Mouse (Mus musculus): ENCODE data around the gene Ifi47.

The Ifi47 gene

DNA sequence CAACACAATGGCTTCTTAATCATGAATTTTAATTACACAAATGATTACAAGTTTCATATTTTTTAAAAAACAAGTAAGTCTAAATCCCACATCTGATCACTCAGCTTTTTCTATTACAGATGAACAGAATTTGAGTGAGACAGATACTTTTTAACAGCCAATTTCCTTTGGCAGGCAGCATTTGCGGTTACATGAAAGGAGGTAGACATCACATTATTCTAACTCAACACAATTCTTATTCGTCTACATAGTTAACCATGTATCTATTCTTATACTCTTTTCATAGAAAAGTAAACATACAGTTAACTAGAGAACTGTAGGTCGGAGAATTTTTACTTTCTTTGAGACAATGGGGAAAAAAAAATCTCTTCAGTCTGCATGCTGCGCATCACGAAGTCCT, 14.2 kb downstream of the Ifi47 start:
- DNase-seq, result no peak

DNA sequence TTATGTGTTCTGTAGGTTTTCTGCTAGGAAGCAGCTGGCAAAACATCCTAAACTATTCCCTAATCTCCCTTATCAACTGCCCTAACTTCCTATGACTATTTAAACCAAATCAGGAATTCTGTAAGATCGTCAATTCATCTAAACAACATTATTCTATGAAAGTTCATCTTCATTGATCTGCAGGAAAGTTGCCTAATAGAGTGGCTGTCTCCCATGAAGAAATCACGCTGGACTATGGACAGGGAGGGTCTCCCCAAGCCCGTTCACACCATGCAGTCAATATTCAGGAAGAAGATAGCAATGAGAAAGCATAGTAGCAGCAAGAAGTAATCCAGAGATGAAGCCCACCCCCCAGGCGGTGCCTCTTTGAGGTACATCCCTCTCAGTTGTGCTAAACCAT, 14.8 kb downstream of the Ifi47 start:
- no peak for DNase-seq

DNA sequence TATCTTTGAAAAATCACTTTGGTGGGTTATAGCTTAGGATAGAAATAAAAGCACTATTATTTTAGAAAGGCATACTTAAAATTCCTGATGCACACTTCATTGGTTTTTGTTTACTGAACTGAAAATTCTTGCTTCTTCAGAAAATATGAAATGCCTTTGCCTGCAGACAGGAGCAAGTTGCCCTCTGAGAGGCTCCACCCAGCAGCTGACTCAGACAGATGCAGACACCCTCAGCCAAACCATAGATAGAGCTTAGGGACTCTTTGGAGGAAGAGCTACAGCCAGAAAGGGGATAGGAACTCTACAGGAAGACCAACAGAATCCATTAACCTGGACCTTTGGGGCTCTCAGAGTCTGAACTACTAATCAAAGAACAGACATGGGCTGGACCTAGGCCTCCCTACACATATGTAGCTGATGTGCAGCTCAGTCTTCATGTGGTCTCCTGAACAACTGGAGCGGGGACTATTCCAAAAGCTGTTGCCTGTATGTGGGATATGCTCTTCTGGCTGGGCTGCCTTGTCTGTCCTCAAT, 15.7 kb downstream of the Ifi47 start:
- DNase-seq, result no peak

DNA sequence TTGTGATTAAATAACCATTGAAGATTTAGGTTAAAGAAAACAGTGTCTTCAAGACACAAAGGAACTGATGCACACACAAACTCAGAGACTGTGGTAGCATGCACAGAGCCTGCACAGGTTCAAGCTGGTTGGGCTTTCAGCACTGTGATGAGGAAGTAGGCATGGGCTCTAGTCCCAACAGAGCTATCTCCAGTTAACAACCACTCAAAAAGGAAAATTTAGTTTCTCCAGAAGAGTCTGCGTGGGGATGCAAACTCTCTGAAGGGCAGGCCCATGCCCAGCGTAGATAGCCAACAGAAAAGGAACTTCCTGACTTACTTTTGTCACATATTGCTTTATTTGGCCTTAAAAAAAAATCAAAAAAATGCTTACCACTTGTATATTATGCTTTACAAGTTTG, 16.4 kb downstream of the Ifi47 start:
- DNase-seq, result no peak

DNA sequence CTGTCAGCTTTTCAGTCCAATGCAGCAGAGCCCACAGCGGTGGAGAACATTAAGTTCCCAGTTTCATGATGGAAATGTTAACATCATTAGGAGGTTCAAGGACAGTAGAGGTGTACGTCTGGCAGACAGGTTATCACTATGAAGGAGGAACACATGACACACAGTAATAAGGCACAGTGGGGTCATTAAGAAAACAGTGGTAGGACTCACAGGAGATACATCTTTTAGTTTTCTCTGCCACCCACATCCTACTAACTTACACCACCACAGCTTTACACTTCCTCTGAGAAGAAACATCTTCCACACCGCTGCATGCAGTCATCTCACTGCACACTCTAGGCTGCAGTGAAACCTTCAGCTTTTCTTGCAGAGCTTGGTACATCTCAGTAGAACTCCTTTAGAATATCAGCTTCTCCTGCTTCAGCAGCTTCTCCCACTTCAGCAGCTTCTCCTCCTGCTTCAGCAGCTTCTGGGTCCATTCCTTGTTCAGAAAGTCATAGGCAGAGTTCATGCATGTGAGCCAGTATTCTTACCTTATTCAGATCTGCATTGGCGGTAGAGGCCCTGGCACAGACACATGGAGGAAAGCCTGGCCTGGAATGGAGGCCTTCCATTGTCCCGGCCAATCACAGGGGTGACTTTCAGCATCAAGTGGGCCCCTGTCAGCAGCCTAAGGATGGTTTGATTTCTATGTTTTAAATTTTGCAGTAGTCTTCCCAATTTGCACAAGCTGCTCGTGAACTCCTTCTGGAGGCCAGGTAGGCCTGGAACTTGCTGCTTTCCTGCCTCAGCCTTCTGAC, 17.7 kb downstream of the Ifi47 start:
- DNase-seq, result no peak

DNA sequence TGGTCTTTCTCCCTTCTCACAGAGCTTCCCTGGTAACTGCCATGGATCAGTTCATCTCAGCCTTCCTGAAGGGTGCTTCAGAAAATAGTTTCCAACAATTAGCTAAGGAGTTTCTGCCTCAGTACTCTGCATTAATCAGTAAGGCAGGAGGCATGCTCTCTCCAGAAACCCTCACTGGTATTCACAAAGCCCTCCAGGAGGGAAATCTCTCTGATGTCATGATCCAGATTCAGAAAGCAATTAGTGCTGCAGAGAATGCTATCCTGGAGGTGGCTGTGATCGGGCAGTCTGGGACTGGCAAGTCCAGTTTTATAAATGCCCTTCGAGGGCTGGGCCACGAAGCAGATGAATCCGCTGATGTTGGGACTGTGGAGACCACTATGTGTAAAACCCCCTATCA, 19.0 kb downstream of the Ifi47 start:
- no peak for DNase-seq

DNA sequence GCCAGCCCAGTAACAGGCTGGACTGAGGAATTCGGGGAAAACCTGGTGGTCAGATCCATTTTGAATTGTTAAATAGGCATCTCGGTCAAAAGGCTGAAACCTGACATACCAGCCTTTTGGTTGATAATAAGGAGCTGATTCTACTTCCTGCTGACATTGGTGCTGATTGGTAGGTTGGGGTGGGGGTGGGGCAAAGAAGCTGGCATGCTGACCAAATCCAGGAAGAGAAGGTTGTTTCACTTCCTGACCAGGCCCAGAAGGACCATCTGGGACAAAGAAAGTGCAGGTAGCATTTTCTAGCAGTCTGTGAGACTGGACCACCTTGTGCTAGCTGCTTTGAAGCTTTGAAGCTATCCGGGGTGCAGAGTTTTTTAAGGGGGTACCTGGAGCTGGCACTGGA, 24.0 kb downstream of the Ifi47 start:
- peak in 1 of 2 experiments; percentile 9 for DNase-seq

DNA sequence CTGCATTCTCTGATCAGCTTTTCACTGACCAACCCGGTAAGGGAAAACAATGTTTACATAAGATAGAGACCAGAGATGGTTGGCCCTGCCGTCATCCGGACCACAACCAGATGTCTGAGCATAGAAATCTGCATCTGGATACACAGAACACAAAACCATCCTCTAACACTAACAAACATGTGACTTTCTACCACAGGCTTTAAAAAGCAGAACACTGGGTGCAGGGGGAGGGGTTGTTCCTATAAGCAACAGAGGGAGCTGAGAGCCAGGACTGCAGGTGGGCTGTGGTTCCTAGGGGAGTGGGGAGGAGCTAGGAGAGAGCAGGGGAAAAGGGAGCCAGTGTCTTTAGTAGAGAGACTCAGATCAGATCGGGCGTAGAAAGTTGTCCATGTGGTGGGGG, 25.1 kb downstream of the Ifi47 start:
- peak in 1 of 2 experiments; percentile 4 for DNase-seq

DNA sequence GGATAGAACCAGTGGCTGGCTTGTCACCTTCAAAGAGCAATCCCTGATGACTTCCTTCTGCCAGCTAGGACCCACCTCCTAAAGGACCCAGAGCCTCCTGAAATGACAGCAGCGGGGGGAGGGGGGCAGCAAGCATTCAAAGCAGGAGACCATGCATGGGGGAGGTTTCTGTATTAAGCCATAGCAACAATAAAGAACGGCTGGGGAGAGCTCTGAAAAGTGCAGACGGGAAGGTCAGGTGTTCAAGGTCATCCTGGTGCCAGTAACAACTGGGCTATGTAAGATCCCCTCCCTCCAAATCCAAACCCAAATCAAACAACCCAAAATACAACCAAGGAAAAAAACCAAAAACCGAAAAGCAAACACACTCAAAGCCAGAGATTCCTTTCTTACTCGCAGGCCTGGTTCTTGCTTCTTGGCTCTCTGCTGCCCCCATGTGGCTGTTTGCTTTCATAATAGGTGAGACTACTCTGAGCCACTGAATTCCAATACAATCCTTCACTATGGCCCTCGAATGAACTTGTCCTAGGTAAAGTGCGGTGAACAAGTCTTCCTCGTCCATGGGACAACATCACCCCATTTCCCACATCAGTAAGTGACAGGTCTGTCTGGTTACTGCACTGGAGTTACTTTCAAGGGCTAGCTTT, 26.8 kb downstream of the Ifi47 start:
- peak; percentile 67 to 88 for DNase-seq

DNA sequence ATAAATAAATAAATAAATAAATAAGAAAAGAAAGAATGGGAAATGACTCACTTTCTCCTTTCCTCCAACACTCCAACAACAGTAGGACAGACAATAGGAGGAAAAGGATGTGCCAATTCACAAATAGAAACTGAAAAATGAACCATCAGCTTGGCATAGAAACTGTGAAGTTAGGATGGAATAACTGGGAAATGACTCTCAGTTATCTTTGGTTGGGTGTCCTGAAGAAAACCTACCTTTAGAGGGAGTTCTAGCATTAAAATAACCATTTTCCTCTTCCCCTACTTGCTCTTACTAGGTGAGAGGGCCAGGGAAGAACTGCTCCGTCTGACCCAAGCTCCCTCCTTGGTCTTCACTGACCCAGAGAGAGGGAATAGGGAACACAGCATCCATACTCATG, 29.4 kb downstream of the Ifi47 start:
- DNase-seq, result no peak

DNA sequence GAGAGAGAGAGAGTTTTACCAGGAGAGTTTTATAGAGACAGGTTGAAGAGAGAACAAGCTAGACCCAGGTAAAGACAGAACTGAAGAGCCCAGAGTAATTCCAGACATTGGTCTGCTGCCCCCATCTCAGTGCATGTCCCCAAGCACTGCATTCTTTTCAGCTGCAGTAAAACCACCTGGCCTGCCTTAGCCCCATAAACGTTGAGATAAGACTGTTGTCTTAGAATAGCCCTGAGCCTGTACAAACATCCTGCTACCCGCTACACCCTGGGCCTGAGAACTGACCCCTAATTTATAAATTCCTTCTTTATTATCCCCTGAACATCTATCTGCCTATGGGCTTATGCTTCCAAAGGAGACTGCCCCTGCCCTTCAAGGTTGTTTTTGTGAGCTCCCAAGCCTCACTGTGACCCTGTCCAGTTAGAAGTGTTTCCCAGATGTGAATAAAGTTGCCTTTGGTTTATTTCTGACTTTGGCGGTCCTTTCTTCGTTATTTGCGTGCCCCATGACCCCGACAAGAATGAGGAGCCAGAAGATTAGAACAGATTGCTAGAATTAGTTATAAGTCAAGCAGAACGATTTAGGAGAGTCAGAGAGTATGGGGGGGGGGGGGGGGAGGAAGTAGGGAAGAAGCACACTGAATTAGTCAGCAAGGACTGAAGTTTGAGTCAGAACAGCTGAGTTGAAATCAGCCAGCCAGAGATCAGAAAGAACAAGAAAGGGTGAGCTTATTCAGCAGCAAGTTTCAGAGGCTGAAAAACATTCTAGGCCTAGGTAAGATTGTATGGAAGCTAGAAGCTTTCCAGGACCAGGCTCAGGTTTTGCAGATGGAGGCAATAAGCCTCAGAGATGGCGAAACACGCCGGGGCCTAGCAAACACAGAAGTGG, 31.5 kb downstream of the Ifi47 start:
- no peak for DNase-seq

DNA sequence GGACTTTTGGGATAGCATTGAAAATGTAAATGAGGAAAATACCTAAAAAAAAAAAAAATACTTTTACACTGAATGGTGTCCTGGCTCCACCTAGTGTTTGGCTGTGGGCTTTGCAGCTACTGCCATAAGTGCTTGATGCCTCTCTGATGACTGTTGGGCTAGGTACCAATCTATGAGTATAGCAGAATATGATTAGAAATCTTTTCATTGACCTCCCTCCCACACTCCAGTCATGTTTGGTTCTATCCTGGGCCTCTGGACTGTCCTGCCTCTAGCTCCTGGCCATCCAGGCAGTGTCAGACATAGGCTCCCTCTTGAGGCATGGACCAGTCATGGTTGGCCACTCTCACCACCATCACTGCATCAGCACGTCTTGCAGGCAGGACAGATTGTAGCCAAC, 32.4 kb downstream of the Ifi47 start:
- DNase-seq, result peak in 1 of 2 experiments; percentile 43

DNA sequence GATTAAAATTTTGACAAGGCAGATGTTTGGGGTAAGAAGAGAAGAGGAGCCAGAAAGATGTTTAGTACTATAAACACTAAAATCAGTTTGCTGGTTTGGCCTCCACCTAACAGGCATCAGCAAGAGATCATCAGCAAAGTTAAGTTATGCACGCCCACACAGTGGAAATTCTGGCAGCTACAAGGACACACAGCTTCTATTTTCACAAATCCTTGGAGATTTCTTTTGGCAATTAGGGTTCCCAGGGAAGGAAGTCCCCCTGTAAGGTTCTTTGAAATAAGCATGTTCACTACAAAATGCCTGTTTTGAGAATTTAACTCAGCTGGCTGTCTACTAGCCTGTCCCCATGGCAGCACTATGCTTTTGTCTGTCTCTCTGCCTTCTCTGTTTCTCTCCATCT, 34.6 kb downstream of the Ifi47 start:
- DNase-seq, result no peak

DNA sequence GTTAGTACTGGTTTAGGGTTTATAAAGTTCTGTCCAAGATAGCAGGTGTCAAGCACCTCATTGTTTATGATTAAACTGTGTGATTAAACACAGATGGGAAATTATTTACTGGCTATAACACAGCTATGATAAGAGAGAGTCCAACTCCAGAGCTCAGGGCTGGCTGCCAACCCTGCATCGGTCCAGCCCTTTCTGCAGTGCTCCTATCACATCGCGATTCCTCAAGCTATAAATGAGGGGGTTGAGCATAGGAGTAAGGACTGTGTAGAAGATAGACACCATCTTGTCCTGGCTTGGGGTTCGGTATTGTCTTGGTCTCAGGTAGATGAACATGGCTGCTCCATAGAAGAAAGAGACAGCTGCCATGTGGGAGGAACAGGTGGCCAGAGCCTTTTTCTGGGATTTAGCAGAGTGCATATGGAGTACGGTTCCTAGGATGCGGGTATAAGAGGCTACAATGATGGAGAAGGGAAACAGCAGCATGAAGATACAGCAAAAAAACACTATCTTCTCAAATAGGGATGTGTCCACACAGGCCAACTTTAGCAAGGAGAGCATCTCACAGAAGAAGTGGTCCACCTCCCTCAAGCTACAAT, 36.3 kb downstream of the Ifi47 start:
- no peak for DNase-seq

DNA sequence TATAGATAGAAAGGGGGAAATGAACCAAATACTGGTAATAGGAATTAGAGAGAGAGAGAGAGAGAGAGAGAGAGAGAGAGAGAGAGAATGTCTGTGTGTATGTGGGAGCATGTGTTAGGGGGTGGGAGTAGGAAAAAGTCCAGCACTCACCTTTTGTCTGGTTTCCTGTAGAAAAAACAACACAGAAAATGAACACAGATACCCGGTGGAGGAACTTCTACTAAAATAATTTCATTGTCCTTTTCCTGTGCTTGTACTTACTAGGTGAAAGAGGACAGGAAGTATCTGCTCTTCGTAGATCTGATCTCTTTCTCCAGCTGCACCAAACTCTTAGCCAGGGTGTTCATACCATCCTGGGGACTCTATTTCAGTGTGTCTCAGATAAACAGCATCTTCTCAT, 37.8 kb downstream of the Ifi47 start:
- DNase-seq, result no peak

DNA sequence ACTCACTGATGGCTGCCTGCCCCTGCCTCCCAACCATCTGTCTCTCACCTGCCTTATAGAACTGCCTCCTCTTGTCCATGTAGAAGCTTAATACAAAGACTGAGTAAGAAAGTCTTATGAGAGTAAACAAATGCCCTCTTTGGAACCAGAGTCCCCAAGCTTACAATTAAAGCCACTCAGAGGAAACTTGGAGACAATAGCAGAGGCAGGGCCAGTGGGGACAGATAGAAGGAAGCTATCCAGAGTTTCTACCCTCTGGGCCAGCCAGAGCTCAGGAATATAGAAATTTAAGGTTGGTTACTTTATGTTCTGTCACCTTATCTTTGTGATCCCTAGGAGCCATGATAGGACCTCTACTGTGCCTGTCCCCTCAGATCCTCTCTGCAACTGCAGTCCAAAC, 38.4 kb downstream of the Ifi47 start, which contains the start of gene Olfr1396:
Gene Olfr1396 (minus strand): TSS at position 101 of the 400 bp plus-strand sequence.
- no peak for DNase-seq

DNA sequence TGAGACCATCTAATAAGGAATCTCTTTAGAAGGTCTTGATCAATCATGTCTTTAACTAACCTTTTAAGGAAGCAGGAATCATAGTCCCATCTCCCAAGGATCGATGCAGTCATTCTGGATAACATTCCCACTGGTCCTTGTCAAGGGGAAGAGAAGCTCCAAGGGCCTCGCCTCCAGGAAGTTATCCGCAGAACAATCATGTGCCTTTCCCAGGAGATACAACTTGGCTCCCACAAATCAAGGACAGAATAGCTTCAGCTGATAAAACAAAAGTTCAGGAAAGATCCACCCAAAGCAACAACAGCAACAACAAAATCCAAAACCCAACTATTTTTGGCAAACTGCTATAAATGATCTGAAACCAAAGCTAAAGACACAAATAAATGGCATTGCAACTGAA, 43.2 kb downstream of the Ifi47 start:
- DNase-seq, result no peak

DNA sequence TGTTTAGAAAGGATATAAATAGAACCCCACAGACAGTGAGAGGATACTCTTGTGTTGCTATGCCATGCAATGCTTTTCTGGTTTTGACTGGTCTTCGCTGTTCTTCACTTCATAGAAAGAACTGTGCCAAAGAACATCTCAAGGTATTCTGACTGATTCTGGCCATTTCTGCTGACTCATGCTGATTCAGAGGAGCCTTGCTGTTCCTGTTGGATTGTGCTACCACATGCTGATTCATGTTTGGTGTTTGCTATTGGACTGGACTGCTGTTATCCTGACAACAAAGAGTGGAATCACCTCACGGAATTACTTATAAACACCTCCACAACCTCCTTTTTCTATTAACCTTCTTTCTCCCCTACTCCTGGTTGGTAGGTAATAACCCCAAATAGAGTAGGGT, 47.8 kb downstream of the Ifi47 start:
- no peak for DNase-seq

DNA sequence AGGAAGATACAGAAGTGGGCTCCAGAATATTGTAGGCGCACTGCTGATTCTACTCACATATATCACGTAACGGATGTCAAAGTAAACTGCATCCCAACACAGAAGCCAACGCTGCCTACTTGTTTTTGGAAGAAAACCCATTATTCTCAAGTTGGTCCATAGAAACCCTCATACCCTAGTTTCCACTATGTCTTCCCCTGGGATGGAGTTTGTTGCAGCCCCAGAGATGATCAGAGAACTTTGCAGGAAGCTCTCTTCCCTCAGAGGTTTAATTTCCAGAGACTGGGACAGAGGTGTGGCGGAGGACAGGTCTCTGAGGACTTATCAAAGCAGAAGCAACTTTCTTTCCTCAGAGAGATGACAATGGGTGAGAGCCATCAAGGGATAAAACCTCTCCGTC, 65.6 kb downstream of the Ifi47 start, which contains the start of gene Olfr1395:
Gene Olfr1395 (plus strand): TSS at position 301 of the 400 bp plus-strand sequence.
- no peak for DNase-seq
